ENCODE assay signal across 18 mouse cellular contexts in genomic region chr4:41289802-41290201, GRCm38 (mm10). TPM values are rescaled to one million over a fixed set of nuclear protein-coding genes. Genes with fewer than 3 reads are reported as not detected.
DNase-seq lines count a peak whose midpoint lies in the region; ATAC-seq and TF ChIP-seq lines count a peak whose summit lies in the region.
"Had no signal": no experiment of that assay in that cellular context is flagged by ENCODE, and none has a peak within 500 bp of the region (broad histone marks: within the 10 kb centered on the region; RNA-seq: fewer than 3 reads in every experiment).

No protein-coding gene starts in this region.

- no peaks in the 10 kb centered on the region; the same call in 1 of the 2 replicates for H3K4me1 ChIP-seq in limb, embryonic 12.5 days (replicated peaks)
- H3K4me1 ChIP-seq: midbrain, embryonic 15.5 days had no signal

- 71% methylated on average over 7 of the region's 7 CpGs for WGBS in limb, embryonic 12.5 days

- no peak for ATAC-seq in frontal cortex, adult (ENCODE audit: low TSS enrichment)
- no peak; the same call in 1 of the 2 replicates for ATAC-seq in limb, embryonic 12.5 days (ENCODE audit: insufficient number of reproducible peaks, insufficient read depth, low FRiP score, low TSS enrichment, low read depth)
- ATAC-seq: inflammation-experienced regulatory T-cells, adult 6 months; midbrain, embryonic 15.5 days had no signal

- H3K4me3 ChIP-seq in layer of hippocampus, adult 2 months: no peak overlapping the region
- H3K4me3 ChIP-seq in limb, embryonic 12.5 days (replicated peaks): no peak overlapping the region
- H3K4me3 ChIP-seq: erythroblast, embryonic 14.5 days; midbrain, embryonic 15.5 days had no signal

- peaks cover 50% of the 10 kb centered on the region for H3K36me3 ChIP-seq in limb, embryonic 12.5 days

- DNase-seq in frontal cortex, postnatal 10 days (ENCODE audit: low spot score in 2 of 2): peak; percentile 14 to 17
- DNase-seq in layer of hippocampus, adult 2 months (ENCODE audit: low spot score in 2 of 2): no peak
- no peak for DNase-seq in layer of hippocampus, postnatal 25 days (ENCODE audit: extremely low spot score in 1 of 2, low spot score in 1 of 2)
- DNase-seq in brain, adult 2 months (ENCODE audit: low read depth, low spot score): peak; percentile 36
- DNase-seq in adrenal gland, adult (ENCODE audit: inconsistent age in 2 of 2, low spot score in 1 of 2): no peak
- no peak for DNase-seq in adrenal gland, postnatal 14 days
- DNase-seq: adrenal gland, postnatal 36 days; cerebellum, adult 11-12 months; heart, adult 18-20 months; lung, adult 18-20 months; lung, postnatal 4 days; right cerebral cortex, postnatal 14 days; thymus, adult 18-20 months had no signal

- no peak for TF ChIP-seq CTCF in layer of hippocampus, adult 2 months (conservative IDR thresholded peaks at IDR 0.05)

- H3K9ac ChIP-seq in limb, embryonic 12.5 days (replicated peaks): no peak overlapping the region
- H3K9ac ChIP-seq: midbrain, embryonic 15.5 days had no signal

- no peaks in the 10 kb centered on the region for H3K9me3 ChIP-seq in limb, embryonic 12.5 days
- H3K9me3 ChIP-seq: midbrain, embryonic 15.5 days had no signal

- H3K27ac ChIP-seq in layer of hippocampus, adult 2 months: peak overlapping the region; percentile 11; the same call in 1 of the 2 replicates
- peak overlapping the region; percentile 78 for H3K27ac ChIP-seq in limb, embryonic 12.5 days
- H3K27ac ChIP-seq: midbrain, embryonic 15.5 days had no signal

- no peak overlapping the region for H3K4me2 ChIP-seq in limb, embryonic 12.5 days
- H3K4me2 ChIP-seq: midbrain, embryonic 15.5 days had no signal

- H3K27me3 ChIP-seq in limb, embryonic 12.5 days: no peaks in the 10 kb centered on the region
- H3K27me3 ChIP-seq: midbrain, embryonic 15.5 days had no signal

RNA-seq across cellular contexts. Expression of gene Ubap2, which starts 14.9 kb away (rescaled TPM):
- total RNA-seq in layer of hippocampus, adult 2 months (2021): 10 to 100 TPM; 40.9 to 45.0 TPM
- total RNA-seq in layer of hippocampus, postnatal 25 days (2021): 10 to 100 TPM; 40.5 to 48.3 TPM
- polyA plus RNA-seq in limb, embryonic 12.5 days (2016; fragmentation: Nextera tagmentation; extraction: Ambion mirVana): 69.7 and 74.3 TPM in 2 replicates
- total RNA-seq in adrenal gland, postnatal 14 days (2021): 42.1 and 44.8 TPM in 2 replicates

RNA-seq across cellular contexts. Expression of gene Dcaf12, which starts 24.9 kb away (rescaled TPM):
- total RNA-seq in layer of hippocampus, adult 2 months (2021): 10 to 100 TPM; 41.0 to 41.4 TPM
- 10 to 100 TPM; 45.8 to 49.6 TPM for total RNA-seq in layer of hippocampus, postnatal 25 days (2021)
- polyA plus RNA-seq in limb, embryonic 12.5 days (2016; fragmentation: Nextera tagmentation; extraction: Ambion mirVana): 52.0 and 57.7 TPM in 2 replicates
- 53.7 and 57.3 TPM in 2 replicates for total RNA-seq in adrenal gland, postnatal 14 days (2021)

RNA-seq across cellular contexts. Expression of gene Ubap1, which starts 59.0 kb away (rescaled TPM):
- total RNA-seq in layer of hippocampus, adult 2 months (2021): 10 to 100 TPM; 39.3 to 40.4 TPM
- 10 to 100 TPM; 41.4 to 42.1 TPM for total RNA-seq in layer of hippocampus, postnatal 25 days (2021)
- 55.9 and 58.0 TPM in 2 replicates for polyA plus RNA-seq in limb, embryonic 12.5 days (2016; fragmentation: Nextera tagmentation; extraction: Ambion mirVana)
- 38.5 and 52.1 TPM in 2 replicates for total RNA-seq in adrenal gland, postnatal 14 days (2021)

Comparison
In these comparisons a context has a peak if more than half of its experiments do, and no peak if none do; other contexts are left out.
1. DNase-seq: peak in frontal cortex, postnatal 10 days (2 of 2) and brain, adult 2 months (single experiment); none in layer of hippocampus, adult 2 months (0 of 2), layer of hippocampus, postnatal 25 days (0 of 2), adrenal gland, adult (0 of 2) and adrenal gland, postnatal 14 days (single experiment).